Mouse (Mus musculus): ENCODE data around the gene Xxylt1. TPM values are rescaled to one million over a fixed set of nuclear protein-coding genes. Genes with fewer than 3 reads are reported as not detected.
"Not testable (repeated sequence)": the region's sequence is repeated elsewhere in the genome, so short reads cannot be mapped to it uniquely, and the experiment has no call there.

Gene Xxylt1
- polyA plus RNA-seq, 1 experiment from 2014 or later: 8.0 TPM

DNA sequence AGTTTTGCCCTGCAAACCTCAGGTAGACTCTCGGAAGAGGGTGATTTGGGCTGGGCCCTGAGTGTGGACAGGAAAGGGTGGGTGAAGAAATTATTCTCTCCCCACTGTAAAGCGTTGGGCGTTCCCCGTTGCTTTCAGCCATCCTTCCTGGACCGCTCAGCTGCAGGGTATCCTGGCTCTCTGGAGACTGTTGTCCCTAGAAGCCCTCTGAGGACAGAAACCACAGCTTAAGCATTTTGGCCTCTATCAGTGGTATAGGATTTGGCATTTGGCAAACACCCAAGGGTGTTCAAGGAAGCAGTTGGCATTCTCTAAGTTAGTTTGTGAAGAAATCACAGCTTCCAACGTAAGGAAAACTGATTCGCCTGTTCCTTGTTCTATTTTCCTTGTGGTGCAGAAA, 72.9 kb downstream of the Xxylt1 start:
- H3K36me3 ChIP-seq (ENCODE audit: control insufficient read depth, insufficient read depth): no peaks in the 10 kb centered on the region
- ATAC-seq (replicated peaks; ENCODE audit: extremely low read depth, insufficient read depth, low FRiP score): no peak
- no peak overlapping the region for H3K27ac ChIP-seq (ENCODE audit: low read length)
- H3K27me3 ChIP-seq (ENCODE audit: control insufficient read depth, insufficient read depth, low read length): no peaks in the 10 kb centered on the region
- no peak overlapping the region for H3K4me2 ChIP-seq (ENCODE audit: low read depth, low read length)
- no peaks in the 10 kb centered on the region for H3K9me3 ChIP-seq (replicated peaks; ENCODE audit: control insufficient read depth, low read length)
- H3K4me1 ChIP-seq (ENCODE audit: control insufficient read depth, insufficient read depth, low read length): peaks cover 16% of the 10 kb centered on the region
- no peak overlapping the region for H3K4me3 ChIP-seq (ENCODE audit: low read length)
- WGBS: 73% methylated on average over 7 of the region's 7 CpGs
- H3K9ac ChIP-seq (ENCODE audit: low read length): no peak overlapping the region

DNA sequence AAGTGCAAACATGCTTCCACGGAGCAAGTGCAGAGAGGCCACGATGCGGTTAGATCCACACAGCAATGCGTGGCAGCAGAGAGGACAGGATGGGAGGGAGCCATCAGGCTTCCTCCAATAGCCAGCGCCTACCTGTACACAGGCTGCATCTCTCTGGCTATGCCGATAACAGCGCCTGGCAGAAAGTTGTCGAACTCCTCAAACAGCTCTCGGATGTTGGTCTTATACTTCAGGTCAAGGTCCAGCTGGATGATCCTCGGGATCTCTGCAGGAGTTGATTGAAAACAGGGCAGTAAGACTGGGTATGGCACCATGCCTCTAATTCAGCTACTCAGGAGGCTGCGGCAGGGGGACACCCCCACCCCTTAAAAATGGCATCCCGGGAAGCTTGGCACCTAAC, 73.7 kb downstream of the Xxylt1 start:
- Histone ChIP-seq H3K4me3 (ENCODE audit: low read length) (no peak overlapping the region), H3K4me1 (ENCODE audit: control insufficient read depth, insufficient read depth, low read length) (peaks cover 23% of the 10 kb centered on the region), H3K27ac (ENCODE audit: low read length) (no peak overlapping the region), H3K9me3 (replicated peaks; ENCODE audit: control insufficient read depth, low read length) (no peaks in the 10 kb centered on the region), H3K36me3 (ENCODE audit: control insufficient read depth, insufficient read depth) (no peaks in the 10 kb centered on the region), H3K27me3 (ENCODE audit: control insufficient read depth, insufficient read depth, low read length) (no peaks in the 10 kb centered on the region), H3K9ac (ENCODE audit: low read length) (no peak overlapping the region), H3K4me2 (ENCODE audit: low read depth, low read length) (no peak overlapping the region)
- ATAC-seq (replicated peaks; ENCODE audit: extremely low read depth, insufficient read depth, low FRiP score): no peak
- 86% methylated on average over 12 of the region's 12 CpGs for WGBS

DNA sequence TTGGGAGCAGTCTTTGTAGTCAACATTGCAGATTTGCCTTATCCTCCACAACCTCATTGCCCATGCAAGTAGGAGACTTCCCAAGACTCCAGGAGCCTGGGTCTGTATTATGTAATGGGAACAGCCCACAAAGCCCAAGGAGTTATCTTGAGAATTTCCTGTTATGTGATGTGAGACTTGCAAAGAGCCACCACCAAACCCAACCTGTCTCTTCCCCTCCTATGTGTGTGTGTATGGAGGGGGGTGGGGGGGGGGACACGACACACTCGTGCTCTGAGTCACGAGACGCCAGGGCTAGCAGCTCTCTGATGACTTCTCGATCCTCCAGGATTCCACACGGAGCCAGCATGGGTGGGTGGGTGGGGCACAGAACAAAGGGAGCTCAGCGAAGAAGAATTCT, 75.5 kb downstream of the Xxylt1 start:
- H3K4me1 ChIP-seq (ENCODE audit: control insufficient read depth, insufficient read depth, low read length): peaks cover 26% of the 10 kb centered on the region
- ATAC-seq (replicated peaks; ENCODE audit: extremely low read depth, insufficient read depth, low FRiP score): peak; percentile 15; the same call in 1 of the 2 replicates
- H3K4me2 ChIP-seq (ENCODE audit: low read depth, low read length): no peak overlapping the region
- no peaks in the 10 kb centered on the region for H3K9me3 ChIP-seq (replicated peaks; ENCODE audit: control insufficient read depth, low read length)
- H3K4me3 ChIP-seq (ENCODE audit: low read length): no peak overlapping the region
- H3K9ac ChIP-seq (ENCODE audit: low read length): no peak overlapping the region
- 40% methylated on average over 7 of the region's 7 CpGs for WGBS
- H3K36me3 ChIP-seq (ENCODE audit: control insufficient read depth, insufficient read depth): no peaks in the 10 kb centered on the region
- peak overlapping the region; percentile 26; the same call in 1 of the 2 replicates for H3K27ac ChIP-seq (ENCODE audit: low read length)
- no peaks in the 10 kb centered on the region for H3K27me3 ChIP-seq (ENCODE audit: control insufficient read depth, insufficient read depth, low read length)

DNA sequence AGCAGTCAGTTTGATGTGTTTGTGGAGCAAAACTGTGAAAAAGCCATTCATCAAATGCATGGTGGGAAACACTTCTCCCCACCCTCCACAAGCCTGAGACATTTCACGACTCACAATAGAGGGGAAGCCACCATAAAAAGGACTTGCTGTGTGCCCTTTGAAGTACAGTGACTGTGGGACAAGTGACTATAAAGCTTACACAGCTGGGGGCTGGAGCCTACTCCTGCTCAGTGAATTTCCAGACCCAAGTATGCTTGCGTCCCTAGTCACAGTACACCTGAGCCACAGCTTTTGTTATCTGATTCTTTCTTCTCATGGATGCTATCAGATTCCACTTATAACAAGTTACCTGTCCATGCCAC, 76.9 kb downstream of the Xxylt1 start:
- H3K9ac ChIP-seq (ENCODE audit: low read length): 0 out of 2 replicates have a peak overlapping the region, but pooled peaks have one; percentile 1
- ATAC-seq (replicated peaks; ENCODE audit: extremely low read depth, insufficient read depth, low FRiP score): no peak; the same call in 1 of the 2 replicates
- WGBS: 53% methylated on average over 2 of the region's 2 CpGs
- H3K9me3 ChIP-seq (replicated peaks; ENCODE audit: control insufficient read depth, low read length): no peaks in the 10 kb centered on the region
- no peak overlapping the region for H3K4me2 ChIP-seq (ENCODE audit: low read depth, low read length)
- peaks cover 26% of the 10 kb centered on the region for H3K4me1 ChIP-seq (ENCODE audit: control insufficient read depth, insufficient read depth, low read length)
- H3K36me3 ChIP-seq (ENCODE audit: control insufficient read depth, insufficient read depth): no peaks in the 10 kb centered on the region
- H3K27me3 ChIP-seq (ENCODE audit: control insufficient read depth, insufficient read depth, low read length): no peaks in the 10 kb centered on the region
- H3K4me3 ChIP-seq (ENCODE audit: low read length): no peak overlapping the region
- peak overlapping the region; percentile 79 for H3K27ac ChIP-seq (ENCODE audit: low read length)

DNA sequence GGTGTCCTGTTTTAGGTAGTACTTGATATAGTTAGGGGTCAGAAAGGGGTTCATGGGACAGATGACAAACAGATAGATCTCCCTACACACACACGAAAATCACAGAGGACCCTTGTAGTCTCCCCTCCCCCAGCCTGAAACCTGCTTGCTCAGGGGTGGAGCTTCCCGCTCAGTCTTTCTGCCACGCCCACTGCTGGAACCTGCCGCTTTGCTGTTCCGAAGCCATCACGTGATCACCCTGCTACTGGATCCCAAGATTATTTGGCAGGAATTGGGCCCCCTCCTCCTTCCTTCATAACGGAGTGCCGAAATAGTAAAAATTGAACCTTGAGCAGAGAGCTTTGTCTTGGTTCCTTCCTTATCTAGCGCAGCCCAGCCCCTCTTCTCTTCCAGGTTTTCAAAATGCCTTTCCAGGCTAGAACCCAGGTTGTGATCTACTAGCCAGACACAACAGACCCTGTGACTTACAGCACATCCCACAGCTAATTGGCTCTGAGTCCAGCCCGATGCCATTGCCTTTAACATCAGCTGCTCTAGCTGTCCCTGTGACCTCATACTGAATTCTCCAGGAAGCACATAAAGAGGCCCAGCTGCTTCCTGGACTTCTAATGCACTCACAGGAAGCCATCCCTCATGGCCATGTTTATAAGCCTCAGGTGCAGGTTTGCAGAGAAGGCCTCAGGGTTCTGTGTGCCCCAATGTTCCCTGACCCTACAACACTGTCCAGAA, 77.5 kb downstream of the Xxylt1 start:
- Histone ChIP-seq H3K4me1 (ENCODE audit: control insufficient read depth, insufficient read depth, low read length) (peaks cover 26% of the 10 kb centered on the region), H3K9ac (ENCODE audit: low read length) (0 out of 2 replicates have a peak overlapping the region, but pooled peaks have one; percentile 1), H3K4me3 (ENCODE audit: low read length) (peak overlapping the region; percentile 18), H3K4me2 (ENCODE audit: low read depth, low read length) (peak overlapping the region; percentile 48), H3K27ac (ENCODE audit: low read length) (peak overlapping the region; percentile 79)
- H3K9me3 ChIP-seq (replicated peaks; ENCODE audit: control insufficient read depth, low read length); H3K36me3 ChIP-seq (ENCODE audit: control insufficient read depth, insufficient read depth); H3K27me3 ChIP-seq (ENCODE audit: control insufficient read depth, insufficient read depth, low read length): not testable (repeated sequence)
- ATAC-seq (replicated peaks; ENCODE audit: extremely low read depth, insufficient read depth, low FRiP score): peak; percentile 34; the same call in 1 of the 2 replicates
- WGBS: 10% methylated on average over 10 of the region's 10 CpGs

DNA sequence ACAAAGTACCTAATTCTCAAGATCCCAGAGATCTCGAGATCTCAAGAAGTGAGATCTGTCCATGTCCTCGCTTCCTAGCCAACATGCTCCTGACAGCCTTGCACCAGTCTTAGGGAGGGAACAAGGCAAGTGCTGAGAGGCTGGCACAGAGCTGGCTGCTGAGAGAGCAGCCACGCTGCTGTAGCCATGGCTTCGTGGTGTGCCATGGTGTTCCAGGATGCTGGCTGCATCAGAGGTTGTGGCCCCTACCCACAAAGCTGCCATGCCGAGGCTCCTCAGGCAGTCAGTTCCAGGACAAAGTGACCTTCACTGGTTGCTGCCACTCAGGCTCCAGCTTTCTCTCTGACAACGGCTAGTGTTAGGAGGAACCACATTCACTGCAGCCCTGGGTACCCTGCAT, 78.3 kb downstream of the Xxylt1 start:
- WGBS: 40% methylated on average over 6 of the region's 6 CpGs
- Histone ChIP-seq H3K9me3 (replicated peaks; ENCODE audit: control insufficient read depth, low read length) (no peaks in the 10 kb centered on the region), H3K4me2 (ENCODE audit: low read depth, low read length) (peak overlapping the region; percentile 48; the same call in 1 of the 2 replicates), H3K4me1 (ENCODE audit: control insufficient read depth, insufficient read depth, low read length) (peaks cover 23% of the 10 kb centered on the region), H3K27me3 (ENCODE audit: control insufficient read depth, insufficient read depth, low read length) (no peaks in the 10 kb centered on the region), H3K9ac (ENCODE audit: low read length) (peak overlapping the region; percentile 31), H3K27ac (ENCODE audit: low read length) (peak overlapping the region; percentile 79), H3K36me3 (ENCODE audit: control insufficient read depth, insufficient read depth) (no peaks in the 10 kb centered on the region), H3K4me3 (ENCODE audit: low read length) (no peak overlapping the region)
- no peak for ATAC-seq (replicated peaks; ENCODE audit: extremely low read depth, insufficient read depth, low FRiP score)

DNA sequence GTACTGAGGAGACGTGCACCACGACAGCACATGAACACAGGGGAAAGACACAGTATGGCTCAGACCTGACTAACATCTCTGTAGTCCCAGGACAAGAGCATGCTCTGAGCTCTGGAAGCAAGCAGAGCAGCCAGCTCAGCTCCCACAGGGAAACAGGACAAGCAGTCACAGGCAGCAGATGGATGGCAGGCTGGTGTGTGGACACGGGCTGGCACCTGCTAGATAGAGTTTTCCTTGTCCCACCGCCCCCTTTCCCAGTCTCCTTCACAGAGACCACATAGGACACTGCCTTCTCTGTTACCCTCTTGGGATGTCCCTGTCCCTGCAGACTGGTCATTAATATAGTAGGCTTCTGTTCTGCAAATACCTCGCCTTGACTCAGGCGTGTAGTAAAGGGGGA, 79.1 kb downstream of the Xxylt1 start:
- 78% methylated on average over 6 of the region's 6 CpGs for WGBS
- no peak for ATAC-seq (replicated peaks; ENCODE audit: extremely low read depth, insufficient read depth, low FRiP score)

DNA sequence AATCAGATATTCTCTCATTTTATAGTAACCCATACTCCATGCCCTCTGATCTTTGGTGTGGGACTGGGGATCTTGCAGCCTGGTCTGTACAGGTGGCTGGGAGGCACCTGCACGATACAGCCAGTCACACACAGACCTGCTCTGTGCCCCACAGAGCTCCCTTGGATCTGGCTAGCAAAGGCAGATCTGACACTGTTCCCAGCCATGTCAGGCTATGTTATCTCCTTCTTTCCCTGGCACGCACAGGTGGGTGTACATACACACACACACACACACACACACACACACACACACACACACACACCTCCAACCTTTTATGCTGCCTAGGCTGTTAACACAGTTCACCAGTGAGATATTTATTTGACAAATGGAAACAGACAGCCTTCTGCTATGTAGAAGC, 82.5 kb downstream of the Xxylt1 start:
- Histone ChIP-seq H3K4me1 (ENCODE audit: control insufficient read depth, insufficient read depth, low read length) (peaks cover 19% of the 10 kb centered on the region), H3K4me2 (ENCODE audit: low read depth, low read length) (no peak overlapping the region), H3K27me3 (ENCODE audit: control insufficient read depth, insufficient read depth, low read length) (no peaks in the 10 kb centered on the region), H3K9ac (ENCODE audit: low read length) (no peak overlapping the region), H3K9me3 (replicated peaks; ENCODE audit: control insufficient read depth, low read length) (no peaks in the 10 kb centered on the region), H3K4me3 (ENCODE audit: low read length) (no peak overlapping the region), H3K36me3 (ENCODE audit: control insufficient read depth, insufficient read depth) (no peaks in the 10 kb centered on the region), H3K27ac (ENCODE audit: low read length) (no peak overlapping the region)
- no peak for ATAC-seq (replicated peaks; ENCODE audit: extremely low read depth, insufficient read depth, low FRiP score)
- WGBS: 100% methylated on average over 2 of the region's 2 CpGs

More for the DNA sequence above, 79.1 kb downstream of the Xxylt1 start:
- H3K9me3 ChIP-seq (replicated peaks; ENCODE audit: control insufficient read depth, low read length): no peaks in the 10 kb centered on the region
- H3K4me2 ChIP-seq (ENCODE audit: low read depth, low read length): no peak overlapping the region
- H3K4me3 ChIP-seq (ENCODE audit: low read length): no peak overlapping the region
- H3K36me3 ChIP-seq (ENCODE audit: control insufficient read depth, insufficient read depth): no peaks in the 10 kb centered on the region
- H3K9ac ChIP-seq (ENCODE audit: low read length): no peak overlapping the region
- no peaks in the 10 kb centered on the region for H3K27me3 ChIP-seq (ENCODE audit: control insufficient read depth, insufficient read depth, low read length)
- H3K27ac ChIP-seq (ENCODE audit: low read length): no peak overlapping the region
- peaks cover 23% of the 10 kb centered on the region for H3K4me1 ChIP-seq (ENCODE audit: control insufficient read depth, insufficient read depth, low read length)

DNA sequence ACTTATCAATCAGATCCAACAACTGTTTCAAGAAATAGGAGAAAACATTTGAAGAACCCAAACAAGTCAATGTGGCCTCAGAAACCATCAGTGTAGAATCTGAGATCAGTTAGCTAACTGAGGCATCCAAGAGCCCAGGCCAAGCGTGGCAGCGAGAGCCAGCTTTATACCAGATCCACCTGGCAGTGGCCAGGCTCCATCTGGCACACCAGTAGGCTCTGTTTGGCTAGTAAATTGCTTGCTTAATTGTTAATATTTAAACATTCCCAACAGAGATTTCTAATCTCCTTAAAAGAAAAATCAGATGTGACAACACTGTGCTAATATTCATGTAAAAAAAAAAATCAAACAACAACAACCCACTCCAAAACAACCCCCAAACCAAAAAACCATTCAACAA, 83.2 kb downstream of the Xxylt1 start:
- Histone ChIP-seq H3K27ac (ENCODE audit: low read length) (no peak overlapping the region), H3K36me3 (ENCODE audit: control insufficient read depth, insufficient read depth) (no peaks in the 10 kb centered on the region), H3K9ac (ENCODE audit: low read length) (no peak overlapping the region), H3K9me3 (replicated peaks; ENCODE audit: control insufficient read depth, low read length) (no peaks in the 10 kb centered on the region), H3K4me2 (ENCODE audit: low read depth, low read length) (no peak overlapping the region), H3K4me1 (ENCODE audit: control insufficient read depth, insufficient read depth, low read length) (peaks cover 12% of the 10 kb centered on the region), H3K27me3 (ENCODE audit: control insufficient read depth, insufficient read depth, low read length) (no peaks in the 10 kb centered on the region), H3K4me3 (ENCODE audit: low read length) (no peak overlapping the region)
- 89% methylated on average over 2 of the region's 2 CpGs for WGBS
- ATAC-seq (replicated peaks; ENCODE audit: extremely low read depth, insufficient read depth, low FRiP score): no peak
